Mouse (Mus musculus) MEL (cell line): ENCODE measurements at regions not wholly inside any gene's neighbourhood (a gene's known extent, or its start where the extent isn't known, plus 50 kb on each side); places are given as distances from the start of the nearest gene placed in this dataset.

Experiments used
- CHD2 ChIP-seq: IDR thresholded peaks from 2 replicates; pipeline ENCODE4 v1.6.1; 2011; ENCODE audit warnings: low read length, improper control_type of control experiment
- CTCF ChIP-seq, 3 experiments: IDR thresholded peaks in 2 of 3; conservative IDR thresholded peaks in 1 of 3; 2 replicates each; pipeline ENCODE4 v1.5.1; 2011 to 2012; ENCODE audit warnings: low read length in 3 of 3, low read depth in 2 of 3, mild to moderate bottlenecking in 2 of 3, improper control_type of control experiment in 1 of 3, inconsistent platforms in 1 of 3, mixed read lengths in 1 of 3, moderate library complexity in 1 of 3; ENCODE audit not compliant: control insufficient read depth in 1 of 3, insufficient read depth in 1 of 3, poor library complexity in 1 of 3, severe bottlenecking in 1 of 3
- ETS1 ChIP-seq: IDR thresholded peaks from 2 replicates; pipeline ENCODE4 v1.6.1; 2012; ENCODE audit warnings: low read depth, mild to moderate bottlenecking, inconsistent platforms, low read length, improper control_type of control experiment, moderate library complexity
- HCFC1 ChIP-seq: IDR thresholded peaks from 2 replicates; pipeline ENCODE4 v1.6.1; 2012; ENCODE audit warnings: low read depth, mild to moderate bottlenecking, inconsistent platforms, low read length, improper control_type of control experiment, moderate library complexity
- MAZ ChIP-seq: IDR thresholded peaks from 2 replicates; pipeline ENCODE4 v1.6.1; 2012; ENCODE audit warnings: low read depth, mild to moderate bottlenecking, inconsistent platforms, low read length, improper control_type of control experiment
- POLR2A ChIP-seq, 2 experiments: IDR thresholded peaks; 2 replicates each; pipeline ENCODE4 v1.6.1; 2011 to 2012; ENCODE audit warnings: low read length in 2 of 2, mild to moderate bottlenecking in 2 of 2, control low read depth in 1 of 2, improper control_type of control experiment in 1 of 2, low read depth in 1 of 2, moderate library complexity in 1 of 2; ENCODE audit not compliant: control insufficient read depth in 1 of 2, insufficient read depth in 1 of 2, poor library complexity in 1 of 2
- RCOR1 ChIP-seq: IDR thresholded peaks from 2 replicates; pipeline ENCODE4 v1.6.1; 2012; ENCODE audit warnings: low read depth, mild to moderate bottlenecking, inconsistent platforms, low read length, improper control_type of control experiment
- ZNF384 ChIP-seq: IDR thresholded peaks from 2 replicates; pipeline ENCODE4 v1.6.1; 2012; ENCODE audit warnings: low read depth, mild to moderate bottlenecking, inconsistent platforms, low read length, improper control_type of control experiment

DNA sequence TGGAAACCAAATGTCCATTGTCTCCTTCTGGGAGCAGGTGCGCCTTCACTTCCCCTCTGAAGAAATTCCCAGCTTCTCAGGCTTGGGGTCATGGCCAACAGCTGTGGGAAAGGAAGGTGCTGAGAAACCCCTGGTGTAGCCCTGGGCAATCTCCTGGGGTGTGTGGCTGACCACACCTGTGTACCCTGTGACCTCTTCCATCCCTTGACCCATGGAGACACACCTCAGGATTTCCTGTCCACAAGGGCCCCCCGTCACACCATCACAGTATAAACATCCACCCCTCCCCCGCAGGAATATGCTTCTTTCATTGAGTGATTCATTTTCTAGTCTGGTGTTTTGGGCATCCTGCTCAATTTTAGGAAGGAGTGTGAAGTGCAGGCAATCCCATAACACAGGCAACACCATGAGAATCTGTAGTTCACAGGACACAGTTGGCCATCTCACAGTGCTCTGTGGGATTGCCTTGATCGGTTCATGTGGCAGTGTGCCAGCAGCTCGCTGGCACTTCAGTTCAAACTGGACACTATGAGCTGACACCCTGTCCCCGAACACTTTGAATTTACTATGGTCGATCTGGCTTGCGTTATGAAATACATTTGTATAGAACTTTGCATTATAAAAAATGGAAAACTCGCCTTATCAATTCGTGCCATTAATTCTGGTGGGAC is 291.1 kb upstream of the Igfbp3 start:
- TF ChIP-seq ETS1, result no peak
- no peak for TF ChIP-seq HCFC1
- no peak for TF ChIP-seq ZNF384
- TF ChIP-seq CTCF (IDR thresholded peaks at IDR 0.05 in 2 of 3, conservative IDR thresholded peaks at IDR 0.05 in 1 of 3; ENCODE audit: control insufficient read depth in 1 of 3, insufficient read depth in 1 of 3, low read depth in 2 of 3, low read length in 3 of 3, poor library complexity in 1 of 3, severe bottlenecking in 1 of 3), result no peak
- TF ChIP-seq POLR2A (IDR thresholded peaks at IDR 0.05; ENCODE audit: control insufficient read depth in 1 of 2, insufficient read depth in 1 of 2, low read depth in 1 of 2, low read length in 2 of 2, poor library complexity in 1 of 2), result no peak
- no peak for TF ChIP-seq MAZ
- no peak for TF ChIP-seq CHD2
- no peak for TF ChIP-seq RCOR1
